Mouse (Mus musculus) naive thymus-derived CD4-positive, alpha-beta T cell, adult 2 months (primary cell): ENCODE measurements around the gene Zfp446.

ENCODE experiments used
- DNase-seq: peaks from one replicate; pipeline ENCODE4 v3.0.0-alpha.2; 2011; ENCODE audit warnings: low read depth

Gene Zfp446

GRCm38 (mm10) chr7:12987409-12988189, 10.0 kb downstream of the Zfp446 start:
- peak; percentile 41 for DNase-seq

- peak; percentile 86 for DNase-seq
Observed at GRCm38 (mm10) chr7:12992222-12992621, 14.6 kb downstream of the Zfp446 start.

DNA sequence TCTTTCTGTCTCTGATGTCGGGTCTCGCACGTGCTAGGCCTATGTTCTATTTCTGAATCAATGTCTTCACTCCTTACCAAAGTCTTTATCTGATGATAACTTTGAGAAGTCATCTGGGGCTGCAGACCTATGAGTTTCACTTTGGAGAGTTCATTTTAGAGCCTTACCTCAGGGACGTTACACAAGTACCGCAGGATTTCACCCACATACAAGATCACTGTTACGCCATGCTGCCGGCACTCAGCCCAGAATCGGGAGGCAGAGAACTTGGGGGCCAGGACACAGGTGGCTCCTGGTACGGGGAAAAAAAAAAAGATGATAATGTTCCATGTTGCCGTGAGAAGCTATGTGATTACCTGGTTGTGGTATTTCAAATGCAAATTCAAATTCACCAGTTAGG, 15.5 kb downstream of the Zfp446 start:
- DNase-seq, result no peak

DNA sequence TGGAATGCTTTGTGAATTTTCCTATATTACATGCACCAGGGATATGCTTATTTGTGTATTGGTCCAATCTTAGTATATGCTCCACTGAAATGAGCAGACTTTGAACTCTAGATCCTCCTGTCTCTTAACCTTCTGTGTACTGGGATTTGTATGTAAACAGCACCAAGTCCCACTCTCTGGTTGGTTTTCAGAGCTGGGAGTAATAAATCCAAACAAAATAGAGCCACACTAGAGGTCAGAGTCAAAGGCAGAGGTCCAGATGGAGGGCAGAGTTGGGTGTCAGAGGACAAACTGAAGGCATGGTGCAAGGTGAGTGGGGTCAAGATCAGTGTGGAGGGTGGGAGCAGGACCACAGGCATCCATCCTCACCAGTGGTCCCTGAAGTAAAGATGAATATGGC, 18.2 kb downstream of the Zfp446 start:
- no peak for DNase-seq

DNA sequence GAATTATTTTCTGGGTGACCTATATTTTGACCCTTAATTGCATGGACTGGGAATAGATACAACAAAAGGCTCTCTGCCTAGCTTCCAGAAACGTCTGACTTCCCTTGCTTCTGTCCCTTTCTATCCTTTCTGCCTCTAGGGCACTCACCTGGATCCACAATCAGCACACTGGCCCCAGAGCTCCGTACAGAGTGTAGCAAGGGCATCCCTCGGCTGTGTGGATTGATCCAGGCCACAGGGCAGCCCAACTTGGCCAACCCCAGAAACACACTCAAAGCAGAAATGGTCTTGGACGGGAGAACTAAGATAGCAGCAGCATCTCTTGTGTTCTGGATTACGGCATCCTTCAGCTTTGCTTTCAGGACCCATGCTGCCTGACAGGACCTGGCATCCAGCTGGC, 19.6 kb downstream of the Zfp446 start:
- DNase-seq, result no peak

DNA sequence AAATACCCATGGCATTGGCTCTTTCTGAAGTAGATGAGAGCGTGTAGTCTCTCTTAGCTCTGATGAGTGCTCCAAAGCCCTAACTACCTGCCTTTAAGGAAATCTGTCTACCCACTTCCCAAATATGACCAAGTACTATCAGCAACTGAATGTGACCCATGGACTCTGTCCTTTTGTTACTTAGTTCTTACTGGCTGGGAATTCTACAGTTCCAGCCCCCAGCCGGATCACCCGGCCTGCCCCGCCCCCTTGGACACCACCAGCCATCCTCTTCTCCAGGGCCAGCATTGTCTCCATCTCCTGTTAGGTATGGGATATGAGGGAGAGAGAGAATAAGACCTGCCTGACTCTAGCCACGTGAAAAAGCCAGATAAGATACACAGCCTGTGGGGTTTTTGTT, 20.4 kb downstream of the Zfp446 start, which contains the start of gene Slc27a5:
Slc27a5 (minus strand) TSS at position 140 of the 400 bp plus-strand sequence.
- no peak for DNase-seq

DNA sequence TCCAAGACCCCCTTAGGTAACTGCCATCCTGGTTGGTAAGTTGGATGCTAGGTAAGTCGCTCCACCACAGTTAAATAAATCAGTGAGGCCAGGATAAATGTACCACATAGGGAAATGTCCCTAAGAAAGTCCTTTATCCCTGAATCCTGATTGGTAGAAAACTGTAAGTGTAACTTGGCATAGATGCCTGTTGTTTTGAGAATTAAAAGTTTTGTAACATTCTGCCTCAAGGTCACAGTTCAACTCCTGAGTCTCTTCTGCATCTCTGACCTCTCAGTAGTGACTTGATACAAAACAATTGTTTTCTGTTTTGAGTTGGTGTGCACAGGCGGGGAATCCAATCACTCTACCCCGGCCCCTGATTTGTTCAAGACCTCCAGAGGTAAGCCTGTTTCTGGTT, 21.2 kb downstream of the Zfp446 start, which contains the start of gene Trim28:
Trim28 (plus strand) TSS at position 264 of the 400 bp plus-strand sequence.
- no peak for DNase-seq

DNA sequence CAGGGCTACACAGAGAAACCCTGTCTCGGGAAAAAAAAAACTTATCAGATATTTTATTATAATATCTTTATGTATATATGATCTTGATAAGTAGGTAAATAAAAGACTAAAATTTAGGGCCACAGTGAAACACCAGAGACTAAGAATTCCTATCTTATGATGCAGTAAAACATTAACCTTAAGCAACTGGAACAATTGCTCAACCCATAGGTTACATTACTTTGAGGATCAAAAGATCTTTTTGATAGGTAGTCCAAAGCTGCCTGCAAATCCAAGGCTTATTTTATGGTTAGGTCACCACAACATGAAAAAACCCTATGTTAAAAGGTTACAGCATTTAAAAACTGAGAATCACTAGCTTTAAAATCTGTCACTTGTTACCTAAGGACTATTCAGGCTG, 23.9 kb downstream of the Zfp446 start:
- DNase-seq, result no peak

DNA sequence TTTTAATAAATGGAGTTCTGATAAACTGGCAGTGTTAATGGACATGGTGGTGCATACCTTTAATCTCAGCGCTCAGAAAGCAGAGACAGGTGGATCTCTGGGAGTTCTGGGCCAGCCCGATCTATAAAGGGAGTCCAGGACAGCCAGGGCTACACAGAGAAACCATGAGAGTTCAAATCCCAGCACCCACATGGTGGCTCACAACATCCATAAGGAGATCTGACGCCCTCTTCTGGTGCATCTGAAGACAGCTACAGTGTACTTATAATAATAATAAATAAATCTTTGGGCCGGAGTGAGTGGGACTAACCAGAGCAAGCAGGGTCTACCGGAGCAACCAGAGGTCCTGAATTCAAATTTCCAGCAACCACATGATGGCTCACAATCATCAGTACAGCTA, 25.7 kb downstream of the Zfp446 start:
- no peak for DNase-seq

DNA sequence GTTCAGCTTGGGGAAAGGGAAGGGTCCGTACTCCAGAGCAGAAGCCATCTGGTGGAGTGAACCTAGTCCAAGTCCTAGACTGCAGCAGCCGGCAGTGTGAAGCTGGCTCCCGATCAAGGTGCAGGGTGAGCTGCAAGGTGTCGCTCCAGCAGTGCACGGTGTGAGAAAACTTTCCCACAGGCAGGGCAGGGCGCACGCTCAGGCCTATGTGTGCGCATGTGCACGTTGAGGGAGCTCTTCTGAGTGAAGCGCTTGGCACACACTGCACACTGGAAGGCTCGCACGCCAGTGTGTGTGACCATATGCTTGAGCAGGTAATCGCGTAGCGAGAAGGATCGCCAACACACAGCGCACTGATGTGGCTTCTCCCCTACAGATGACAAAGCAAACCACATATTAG, 28.4 kb downstream of the Zfp446 start:
- DNase-seq, result no peak

- DNase-seq, result no peak
Observed at GRCm38 (mm10) chr7:13006531-13006930, 28.9 kb downstream of the Zfp446 start.

- no peak for DNase-seq
Observed at GRCm38 (mm10) chr7:13007341-13008092, 29.9 kb downstream of the Zfp446 start.

GRCm38 (mm10) chr7:13009143-13010004, 31.7 kb downstream of the Zfp446 start:
- DNase-seq, result peak; percentile 94

DNA sequence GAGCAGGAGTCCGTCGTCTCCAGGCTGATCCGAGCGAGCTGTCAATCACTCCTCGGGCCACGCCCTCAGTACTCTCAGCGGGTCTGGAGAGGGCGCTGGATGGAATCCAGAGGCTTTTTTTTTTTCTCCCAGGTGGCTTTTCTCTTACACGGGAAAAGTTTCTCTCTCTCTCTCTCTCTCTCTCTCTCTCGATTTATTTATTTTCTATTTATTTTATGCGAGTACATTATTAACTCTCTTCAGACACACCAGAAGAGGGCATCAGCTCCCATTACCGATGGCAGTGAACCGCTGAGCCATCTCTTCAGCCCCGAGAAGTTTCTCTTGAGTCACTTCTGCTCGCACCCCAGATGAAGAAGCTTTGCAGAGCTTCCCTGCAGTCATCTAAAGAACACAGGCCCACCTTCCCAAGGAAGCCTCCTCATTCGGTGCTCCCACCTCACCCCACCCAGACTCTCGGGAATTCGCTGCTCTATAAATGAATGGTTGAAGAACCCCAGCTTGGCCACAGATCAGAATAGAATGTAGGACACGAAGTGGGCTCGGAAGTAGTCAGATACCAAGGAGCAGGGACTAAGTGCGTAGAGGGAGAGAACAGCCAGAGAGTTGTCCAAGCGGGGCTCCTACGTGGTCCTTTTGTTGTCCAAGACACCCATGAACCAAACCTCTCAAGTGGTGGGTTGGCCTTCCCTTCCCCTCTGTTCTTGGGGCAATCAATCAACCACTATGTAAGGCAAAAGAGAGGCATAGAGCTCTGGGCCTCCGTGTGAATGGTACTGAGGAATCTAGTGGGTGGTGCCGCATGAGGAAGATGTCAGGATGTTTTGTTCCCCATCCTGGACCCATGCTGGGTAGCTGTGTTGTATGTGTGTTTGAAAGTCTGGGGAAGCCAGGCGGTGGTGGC, 32.6 kb downstream of the Zfp446 start, which contains the start of gene Zbtb45:
Zbtb45 (minus strand) TSS at position 30 of the 904 bp plus-strand sequence.
- no peak for DNase-seq

DNA sequence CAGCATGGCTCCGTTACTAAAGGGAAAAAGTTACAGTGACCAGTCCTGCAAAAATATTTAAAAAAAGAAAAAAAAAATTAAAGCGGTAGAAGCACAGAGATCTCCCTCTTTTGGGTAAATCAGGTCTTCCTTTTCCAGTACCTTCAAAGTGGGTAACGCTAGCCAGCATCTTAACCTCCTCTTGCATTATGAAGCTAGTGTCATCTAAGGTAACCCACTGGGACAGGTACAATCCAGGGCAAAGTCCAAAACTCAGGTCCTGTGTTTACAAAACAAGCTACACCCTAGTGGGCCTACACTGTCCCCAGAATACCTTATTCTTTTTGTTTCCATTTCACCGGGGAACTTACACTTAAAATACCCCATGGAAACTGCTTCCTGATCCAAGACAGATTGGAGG, 36.0 kb downstream of the Zfp446 start:
- DNase-seq, result no peak

GRCm38 (mm10) chr7:13014275-13014839, 36.7 kb downstream of the Zfp446 start:
- DNase-seq, result no peak

DNA sequence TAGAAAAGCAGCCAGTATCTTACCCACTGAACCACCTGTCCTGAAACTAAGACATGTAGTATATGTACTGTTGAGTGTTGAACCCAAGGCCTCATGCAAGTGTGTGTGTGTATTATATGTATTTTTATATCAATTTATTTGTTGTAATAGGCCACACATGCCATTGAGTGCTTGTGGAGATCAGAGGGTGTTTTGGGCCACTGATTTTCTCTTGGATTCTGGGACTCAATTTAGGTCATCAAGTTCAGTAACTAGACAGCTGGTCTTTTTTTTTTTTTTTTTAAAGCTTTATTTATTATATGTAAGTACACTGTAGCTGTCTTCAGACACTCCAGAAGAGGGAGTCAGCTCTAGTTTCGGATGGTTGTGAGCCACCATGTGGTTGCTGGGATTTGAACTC, 37.6 kb downstream of the Zfp446 start:
- DNase-seq, result no peak

- DNase-seq, result peak; percentile 69
Observed at GRCm38 (mm10) chr7:13022773-13023535, 45.3 kb downstream of the Zfp446 start.

- DNase-seq, result peak; percentile 99
Observed at GRCm38 (mm10) chr7:13023928-13024731, 46.5 kb downstream of the Zfp446 start.
